Mouse (Mus musculus) cerebellum, postnatal 10 days (tissue): ENCODE data around the gene Xpnpep1.

Experiments
- DNase-seq, 2 experiments: peaks; one replicate each; pipeline ENCODE4 v3.0.0; 2021; ENCODE audit warnings: mixed read lengths in 2 of 2

The Xpnpep1 gene

DNA sequence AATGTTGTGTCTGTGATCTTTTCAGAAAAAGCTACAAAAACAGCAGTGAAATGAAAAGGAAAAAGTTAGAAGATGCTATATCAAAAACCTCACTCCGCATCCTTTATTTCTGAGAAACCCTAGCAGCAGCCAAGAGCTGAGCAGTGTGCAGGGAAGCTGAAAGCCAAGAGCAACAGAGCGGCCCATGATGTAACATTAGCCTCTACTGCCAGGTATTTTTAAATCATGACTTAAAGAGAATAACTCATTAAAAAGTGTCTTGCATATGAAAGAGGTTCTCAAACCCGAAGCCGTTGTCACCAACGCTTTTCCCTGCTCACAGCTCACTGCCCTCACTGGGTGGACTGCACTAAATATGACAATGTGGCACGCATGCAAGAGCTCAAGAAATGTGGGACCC, 9.7 kb downstream of the Xpnpep1 start:
- DNase-seq: no peak

DNA sequence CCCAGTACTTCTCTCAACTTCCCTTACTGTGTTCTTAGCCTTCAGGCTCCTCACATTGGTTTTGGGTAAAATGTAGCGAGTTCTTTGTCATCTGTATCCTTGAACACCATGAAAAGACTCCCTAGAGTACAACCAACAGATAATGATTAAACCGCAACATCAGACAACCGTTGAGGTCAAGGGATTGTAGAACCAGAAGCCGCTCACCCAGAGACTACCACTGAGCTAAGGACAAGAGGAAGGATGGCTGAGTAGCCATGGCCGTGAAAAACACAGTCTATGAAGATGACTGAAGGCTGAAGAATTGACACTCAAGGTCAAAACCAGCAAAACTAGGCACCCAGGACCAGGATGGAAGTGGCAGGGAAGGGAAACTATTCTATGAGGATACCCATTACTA, 10.3 kb downstream of the Xpnpep1 start:
- DNase-seq: no peak

DNA sequence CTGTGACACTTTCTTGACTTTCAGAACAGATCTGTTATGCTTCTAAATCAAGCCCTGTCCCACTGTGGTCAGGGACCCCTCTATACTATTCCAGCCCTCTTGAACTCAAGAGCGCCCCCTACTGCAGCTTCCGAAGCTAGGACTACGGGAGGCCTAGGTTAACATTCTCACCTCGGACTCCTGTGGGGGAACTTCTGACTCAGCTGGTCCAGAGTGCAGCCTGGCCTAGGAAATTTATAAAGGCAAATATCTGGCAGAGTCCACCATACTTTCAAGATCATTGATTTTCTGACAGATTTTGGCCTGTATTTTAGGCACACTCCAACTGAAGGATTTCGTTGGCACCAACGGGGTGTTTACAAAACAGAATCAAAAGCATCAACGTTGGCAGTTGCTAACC, 11.0 kb downstream of the Xpnpep1 start:
- peak in 1 of 2 experiments; percentile 14 for DNase-seq

DNA sequence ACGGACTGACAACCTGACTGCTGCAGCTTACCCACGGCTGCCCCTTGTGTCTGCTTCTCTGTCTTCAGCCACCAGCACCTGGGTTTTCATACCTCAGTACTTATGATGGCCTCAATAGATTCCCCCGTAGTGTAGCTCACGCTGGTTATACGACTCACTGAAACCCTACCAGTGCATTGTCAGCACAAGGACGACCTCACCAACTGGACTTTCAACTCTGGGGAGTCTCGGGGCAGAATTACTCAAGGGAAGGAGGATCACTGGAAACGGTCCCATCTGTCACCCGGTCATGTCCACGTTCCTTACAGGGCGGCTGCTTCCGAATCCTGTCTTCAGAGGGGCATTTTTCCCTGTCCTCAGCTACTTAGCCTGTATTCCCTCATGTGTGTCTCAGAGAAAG, 11.8 kb downstream of the Xpnpep1 start:
- no peak for DNase-seq

DNA sequence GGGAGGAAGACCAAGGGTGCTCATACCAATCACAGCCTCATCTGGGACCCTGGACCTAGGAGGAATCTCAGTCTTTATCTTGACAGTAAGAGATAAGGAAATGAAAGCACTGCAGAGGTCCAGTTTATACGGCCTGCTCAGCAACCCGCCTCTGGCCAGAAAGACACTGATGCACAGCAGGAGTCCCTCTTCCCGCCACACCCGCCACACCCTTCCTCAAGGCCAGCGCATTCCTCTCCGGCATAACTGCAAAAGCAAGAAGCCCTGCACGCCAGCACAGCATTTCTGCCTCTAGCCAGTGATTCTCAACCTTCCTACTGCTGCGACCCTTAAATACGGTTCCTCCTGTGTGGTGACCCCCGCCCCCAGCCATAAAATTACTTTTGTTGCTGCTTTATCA, 16.8 kb downstream of the Xpnpep1 start:
- DNase-seq: no peak

DNA sequence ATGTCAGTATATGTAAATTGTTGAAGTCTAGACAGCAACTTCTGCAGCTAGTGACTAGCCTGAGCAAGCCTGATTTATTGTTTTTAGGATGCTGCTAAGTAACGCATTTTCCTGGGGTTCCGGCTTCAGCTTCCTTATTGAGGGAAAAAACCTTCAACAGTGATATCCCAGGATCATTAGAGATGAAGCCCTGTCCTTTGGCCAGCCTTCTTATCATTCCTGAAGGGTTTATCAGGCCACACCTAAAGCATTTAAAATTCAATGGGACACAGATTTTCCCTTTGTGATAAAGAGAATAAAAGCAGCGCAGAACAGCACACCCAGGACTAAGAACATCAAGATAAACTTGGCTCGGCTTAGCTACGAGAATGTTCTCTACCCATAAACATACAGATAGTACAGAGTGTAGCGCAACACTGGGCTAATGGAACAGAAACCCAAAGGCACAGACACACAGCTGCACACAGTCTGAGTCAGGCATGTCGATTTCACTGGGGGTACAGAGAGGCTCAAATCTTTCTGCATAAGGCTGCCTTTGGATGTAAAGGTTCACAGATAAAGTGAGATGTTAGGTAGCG, 17.9 kb downstream of the Xpnpep1 start:
- DNase-seq: no peak

DNA sequence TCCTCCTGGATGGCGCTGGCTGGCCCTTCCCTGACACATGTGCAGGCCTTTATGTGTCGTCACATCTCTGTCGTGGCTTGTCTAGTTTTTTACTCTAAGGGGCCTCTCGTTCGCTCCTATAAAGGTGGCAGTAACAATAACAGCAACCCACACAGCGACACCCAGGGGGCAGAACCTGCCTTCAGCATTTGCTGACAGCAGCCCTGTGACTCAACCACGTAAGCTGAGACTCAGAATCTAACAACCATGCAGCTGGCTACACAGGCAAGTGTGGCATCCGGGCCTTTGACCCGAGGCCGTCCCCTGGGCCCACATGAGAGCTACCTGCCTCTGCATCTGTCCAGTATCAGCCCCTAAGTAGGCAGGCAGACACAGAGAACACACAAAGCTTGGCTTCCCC, 18.5 kb downstream of the Xpnpep1 start:
- DNase-seq: no peak

DNA sequence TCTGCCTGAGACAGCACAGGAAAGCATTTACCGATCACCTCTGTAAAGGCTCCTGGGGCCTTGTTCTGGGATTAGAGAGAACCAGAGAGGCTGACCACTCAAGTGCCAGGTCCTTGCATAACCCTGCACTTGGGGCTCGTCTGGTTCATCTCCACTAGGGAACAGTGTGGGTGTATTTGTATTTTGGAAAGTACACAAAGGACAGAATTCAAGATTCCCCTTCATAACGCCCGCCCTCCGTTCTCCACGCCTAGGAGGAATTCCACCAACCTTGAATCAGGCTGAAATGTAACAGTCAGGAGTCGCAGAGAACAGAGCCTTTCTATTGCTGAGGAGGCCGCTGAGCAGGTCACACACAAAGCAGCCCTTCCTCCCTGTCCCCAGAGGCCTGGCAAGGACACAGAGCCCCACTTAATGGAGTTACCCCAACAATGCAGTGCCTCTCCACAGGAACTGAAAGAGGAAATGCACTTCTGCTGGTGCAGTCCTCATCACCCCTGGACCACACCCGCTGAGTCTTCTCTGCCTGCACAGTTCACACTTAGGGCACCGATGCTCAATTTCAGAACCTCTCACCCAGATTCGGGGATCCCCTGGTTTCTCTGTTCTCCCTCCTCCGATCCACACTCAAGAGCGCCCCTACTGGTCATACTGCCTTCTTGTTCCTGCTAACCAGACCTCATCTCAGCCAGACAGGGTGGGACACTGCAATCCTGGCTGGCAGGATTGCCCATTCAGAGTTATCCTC, 20.1 kb downstream of the Xpnpep1 start:
- DNase-seq: peak; percentile 82 to 88

DNA sequence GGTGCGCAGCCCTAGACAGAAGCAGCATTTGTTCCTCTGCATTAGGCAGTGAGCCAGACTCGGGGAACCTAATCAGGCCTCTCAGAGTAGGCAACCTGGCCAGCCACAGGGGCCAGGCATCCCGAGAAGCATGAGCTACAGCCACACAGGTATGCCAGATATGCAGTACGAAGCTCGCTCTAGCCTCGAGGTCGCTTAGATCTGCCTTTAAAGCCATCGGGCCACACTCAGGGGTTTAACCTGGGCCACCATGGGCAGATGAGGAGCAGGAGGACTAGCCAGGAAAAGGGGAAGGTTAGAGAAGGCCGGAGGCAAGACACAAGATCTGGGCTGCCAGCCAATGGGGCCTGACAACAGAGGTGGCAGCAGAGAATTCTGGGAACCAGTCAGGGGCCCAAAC, 22.1 kb downstream of the Xpnpep1 start:
- DNase-seq: peak; percentile 73 to 80

DNA sequence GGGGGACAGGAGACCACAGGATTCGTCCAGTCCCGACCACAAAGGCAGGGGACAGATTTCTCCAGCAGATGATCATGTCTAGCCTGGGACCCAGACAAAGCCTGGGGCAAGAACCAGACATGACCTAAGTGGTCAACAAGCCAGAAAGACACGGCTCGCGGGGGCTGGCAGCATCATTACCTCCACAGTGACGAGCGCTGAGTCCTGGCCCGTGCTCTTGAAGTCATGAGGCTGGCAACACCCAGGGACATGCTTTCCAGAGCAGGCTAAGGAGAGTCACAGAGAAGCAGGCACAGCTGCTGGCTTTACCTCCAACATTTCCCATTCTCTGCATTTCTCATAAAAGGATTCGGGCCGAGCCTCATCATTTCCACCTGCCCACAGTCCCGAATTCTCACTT, 22.8 kb downstream of the Xpnpep1 start:
- peak; percentile 64 to 67 for DNase-seq

DNA sequence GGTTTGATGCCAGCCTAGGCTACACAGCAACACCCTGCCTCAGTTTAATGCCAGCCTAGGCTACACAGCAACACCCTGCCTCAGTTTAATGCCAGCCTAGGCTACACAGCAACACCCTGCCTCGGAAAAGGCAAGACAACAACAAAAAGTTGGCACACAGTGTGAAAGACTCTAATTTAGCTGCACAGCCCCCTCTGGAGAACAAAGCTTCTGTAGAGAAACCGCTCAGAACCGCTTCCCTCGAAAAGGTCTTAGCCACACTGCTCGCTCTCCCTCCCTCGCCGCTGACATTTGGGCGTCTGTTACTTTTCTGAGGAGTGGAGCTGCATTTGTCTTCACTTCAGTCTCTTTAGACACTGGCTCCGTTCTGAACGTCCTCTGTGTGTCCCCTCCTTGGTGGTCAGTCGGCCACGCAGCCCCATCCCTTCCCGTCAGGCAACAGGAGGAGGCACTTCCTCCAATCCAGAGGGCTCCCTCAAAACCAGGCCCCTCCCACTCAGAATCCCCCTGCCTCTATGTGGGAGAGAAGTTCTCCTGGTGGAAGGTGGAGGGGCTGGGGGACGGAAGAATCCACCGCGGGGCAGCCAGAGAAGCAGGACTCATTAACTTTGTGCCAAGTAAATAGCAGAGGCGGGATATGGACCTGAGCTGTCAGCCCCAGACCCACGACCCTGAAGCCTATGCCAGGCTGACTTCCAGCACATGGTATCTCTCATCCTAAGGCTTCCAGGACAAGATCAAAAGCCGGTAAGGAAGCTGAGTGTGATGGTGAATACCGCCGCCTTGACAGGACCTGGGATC, 24.9 kb downstream of the Xpnpep1 start:
- no peak for DNase-seq

DNA sequence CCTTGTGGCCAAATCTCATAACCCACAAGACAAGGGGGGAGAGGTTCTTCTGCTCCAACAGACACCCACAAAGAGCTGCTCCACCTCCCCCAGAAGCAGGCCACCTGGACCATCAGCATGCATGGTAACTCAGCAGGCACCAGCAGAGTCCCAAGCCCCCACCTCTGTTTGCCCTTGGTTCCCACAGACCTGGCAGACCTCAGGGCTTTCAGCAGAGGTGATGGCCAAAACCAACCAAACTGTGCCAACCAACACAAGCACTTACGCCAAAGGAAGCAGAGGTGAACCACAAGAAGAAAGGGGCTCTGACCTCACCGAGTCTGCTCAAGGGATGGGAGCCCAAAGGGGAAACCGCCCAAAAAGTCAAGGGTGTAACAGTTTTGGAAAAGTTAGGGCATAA, 26.3 kb downstream of the Xpnpep1 start:
- no peak for DNase-seq

DNA sequence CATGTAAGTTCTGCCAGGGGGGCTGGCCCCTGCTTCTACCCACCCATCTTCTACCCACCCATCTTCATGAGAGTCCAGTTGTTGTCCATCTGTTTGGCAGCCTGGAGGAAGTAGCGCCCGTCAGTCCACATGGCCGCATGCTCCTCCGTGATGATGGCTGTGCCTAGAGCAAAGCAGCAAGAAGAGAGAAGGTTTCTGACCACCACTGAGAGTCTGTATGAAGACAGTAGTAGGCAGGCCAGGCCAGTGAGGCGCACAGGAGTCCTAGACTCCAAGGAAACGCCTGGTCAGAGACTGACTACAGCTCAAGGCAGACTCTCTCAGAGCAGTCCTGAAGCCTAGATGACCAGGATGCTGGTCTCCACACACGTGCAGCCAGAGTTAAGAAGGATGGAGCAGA, 26.7 kb downstream of the Xpnpep1 start:
- no peak for DNase-seq

DNA sequence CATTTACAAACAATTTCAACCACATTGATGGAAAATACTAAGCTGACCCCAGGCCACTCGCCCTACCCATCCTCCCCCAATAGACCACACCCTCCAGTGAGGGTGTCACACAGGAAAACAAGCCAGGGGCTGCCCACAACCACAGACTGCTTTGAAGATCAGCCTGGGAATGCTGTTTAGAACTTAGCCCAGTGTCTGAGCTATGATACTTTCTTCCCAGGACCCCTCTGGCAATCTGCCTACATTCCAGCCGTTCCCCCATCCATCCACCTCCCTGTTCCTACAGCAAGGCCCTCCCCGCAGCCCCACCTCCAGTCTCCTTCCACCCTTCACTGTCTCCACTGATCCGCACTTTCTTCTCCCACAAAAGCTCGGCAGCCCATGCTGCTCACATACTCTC, 29.1 kb downstream of the Xpnpep1 start:
- no peak for DNase-seq

DNA sequence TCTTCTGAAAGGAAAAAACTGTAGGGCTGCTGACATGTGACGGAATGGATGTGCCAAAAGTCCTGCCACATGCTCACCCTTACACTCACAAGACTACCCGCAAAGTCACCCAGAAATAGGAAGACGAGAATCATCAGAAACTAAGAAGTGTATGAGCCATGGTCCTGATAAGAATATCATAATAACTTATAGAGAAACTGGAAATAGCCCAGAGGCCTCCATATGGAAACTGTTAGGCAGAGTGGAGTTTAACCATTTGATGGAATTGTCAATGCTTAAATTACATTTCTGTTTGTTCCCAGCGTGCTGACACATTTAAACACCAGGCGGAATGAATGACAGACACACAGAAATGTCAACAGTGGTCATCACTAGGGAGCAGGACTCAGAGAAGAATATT, 31.1 kb downstream of the Xpnpep1 start:
- no peak for DNase-seq

DNA sequence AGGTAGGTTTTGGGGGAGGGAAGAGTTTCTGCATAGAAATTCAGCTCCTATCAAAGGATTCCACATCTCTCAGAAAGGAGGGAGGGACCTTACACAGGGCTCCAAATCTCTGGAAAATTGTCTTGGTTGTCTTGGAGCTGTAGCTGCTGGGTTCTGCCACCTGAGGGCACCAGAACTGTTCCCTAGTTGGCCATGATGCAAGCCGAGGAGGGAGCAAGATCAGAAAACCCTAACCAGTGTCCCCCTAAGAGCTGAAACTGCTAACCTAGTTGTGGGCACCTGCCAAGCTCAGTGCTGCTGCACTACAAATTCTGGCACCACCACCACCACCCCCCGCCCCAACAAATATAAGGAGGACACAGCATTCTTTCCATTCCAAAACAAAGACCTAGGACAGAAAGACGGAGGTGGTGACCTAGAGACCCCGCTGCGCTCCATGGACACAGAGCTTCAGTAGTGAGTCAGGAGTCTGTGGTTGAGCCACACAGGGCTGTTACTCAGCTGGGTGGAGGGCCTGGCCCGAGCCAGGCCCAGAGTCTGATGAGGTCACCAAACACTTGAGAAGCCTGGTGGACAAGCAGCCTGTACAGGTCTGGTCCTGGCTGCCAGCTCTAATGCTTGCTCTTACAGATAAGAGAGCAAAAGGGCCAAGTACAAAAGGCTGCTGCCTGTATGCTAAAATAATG, 31.9 kb downstream of the Xpnpep1 start:
- DNase-seq: peak; percentile 83 to 84

DNA sequence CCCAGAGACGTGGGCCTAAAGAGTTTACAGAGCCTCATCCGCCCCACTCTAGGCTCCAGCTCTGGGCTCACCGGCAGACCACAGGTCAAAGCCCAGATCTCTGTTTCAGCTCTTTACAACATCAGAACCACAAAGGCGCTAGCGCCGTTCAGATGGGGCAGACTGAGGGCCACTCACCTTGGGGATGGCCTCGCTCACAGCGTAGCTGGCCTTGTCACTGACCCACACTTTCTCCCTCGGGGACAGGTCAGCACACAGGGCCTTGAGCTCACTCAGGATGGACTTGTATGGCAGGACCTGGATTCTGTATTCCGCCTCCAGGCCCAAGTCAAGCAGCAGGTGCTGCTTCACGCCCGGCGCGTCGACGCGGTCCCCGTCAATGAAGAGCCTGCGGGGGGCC, 34.0 kb downstream of the Xpnpep1 start:
- no peak for DNase-seq

DNA sequence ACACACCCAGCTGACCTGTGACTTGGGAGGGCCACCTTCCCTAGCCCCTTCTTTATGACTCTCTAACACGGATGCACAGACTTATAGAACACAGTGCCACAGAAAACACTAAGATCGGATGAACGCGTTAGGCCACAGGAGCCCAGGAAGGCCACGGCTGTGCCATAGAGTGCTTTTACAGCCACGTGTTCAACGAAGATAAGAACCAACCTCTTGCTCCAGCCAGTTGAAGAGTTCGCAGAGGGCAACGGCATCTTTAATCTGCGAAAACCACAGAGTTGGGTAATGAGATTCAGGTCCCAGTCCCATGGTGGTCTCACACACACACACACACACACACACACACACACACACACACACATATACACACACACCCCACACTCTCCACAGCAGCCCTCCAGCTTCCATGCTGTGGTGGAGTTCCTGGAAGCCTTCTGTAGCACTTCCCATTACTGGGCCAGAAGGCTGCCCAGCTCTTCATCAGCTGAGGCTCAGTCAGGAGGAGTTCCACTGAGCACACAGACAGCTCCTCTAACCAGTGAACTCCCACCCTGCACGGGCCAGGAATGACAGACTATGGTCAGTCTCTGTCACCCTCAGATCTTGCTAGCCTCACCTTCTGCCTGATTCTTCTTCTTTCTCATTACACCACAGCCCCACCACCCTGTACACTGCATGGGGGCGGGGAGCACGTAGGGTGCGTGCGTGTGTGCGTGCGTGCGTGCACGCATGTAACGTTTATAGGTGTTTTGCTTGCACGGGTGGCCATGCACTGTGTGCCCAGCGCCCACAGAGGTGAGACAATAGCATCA, 36.3 kb downstream of the Xpnpep1 start:
- no peak for DNase-seq

DNA sequence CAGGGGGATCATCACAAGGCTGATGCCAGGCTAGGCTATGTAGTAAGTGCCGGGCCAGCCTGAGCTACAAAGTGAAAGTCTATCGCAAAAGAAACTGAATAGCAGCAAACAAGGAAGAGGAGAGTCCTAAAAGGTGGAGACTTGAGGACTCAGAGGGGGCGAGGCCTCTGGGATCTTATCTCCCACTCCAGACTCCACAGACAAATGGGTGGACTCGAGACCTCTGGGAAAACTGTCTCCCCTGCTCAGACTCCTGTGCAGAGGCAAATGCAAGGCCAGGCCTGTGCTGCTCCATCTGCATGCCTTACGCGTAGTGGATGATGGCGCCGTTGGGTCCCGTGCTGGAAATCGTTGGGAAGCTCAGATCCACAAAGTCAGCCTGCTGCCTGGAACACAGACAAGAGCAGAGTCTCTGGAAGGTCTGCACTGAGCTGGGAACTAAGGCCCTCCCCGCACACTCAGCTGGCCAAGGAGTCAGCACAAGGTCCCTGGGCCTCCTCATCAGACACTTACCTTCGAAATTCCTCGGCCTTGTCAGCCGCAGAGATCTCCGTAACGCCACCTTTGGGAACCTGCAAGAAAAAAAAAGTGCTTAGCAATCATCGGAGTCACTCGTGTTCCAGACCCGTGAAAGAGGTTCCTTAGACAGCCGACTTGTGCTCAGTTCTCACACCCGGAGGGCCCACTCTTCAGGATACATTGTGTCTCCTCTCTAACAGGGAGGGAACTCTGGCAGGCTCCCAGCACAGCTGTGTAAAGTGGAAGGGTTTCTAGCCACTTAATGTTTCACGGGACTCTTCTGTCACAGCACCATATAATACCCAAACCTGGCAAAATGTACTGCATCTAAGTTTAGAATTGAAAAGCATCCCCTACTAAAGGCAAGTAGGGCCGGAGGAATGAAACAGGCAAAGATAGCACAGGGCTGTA, 37.6 kb downstream of the Xpnpep1 start:
- DNase-seq: no peak

DNA sequence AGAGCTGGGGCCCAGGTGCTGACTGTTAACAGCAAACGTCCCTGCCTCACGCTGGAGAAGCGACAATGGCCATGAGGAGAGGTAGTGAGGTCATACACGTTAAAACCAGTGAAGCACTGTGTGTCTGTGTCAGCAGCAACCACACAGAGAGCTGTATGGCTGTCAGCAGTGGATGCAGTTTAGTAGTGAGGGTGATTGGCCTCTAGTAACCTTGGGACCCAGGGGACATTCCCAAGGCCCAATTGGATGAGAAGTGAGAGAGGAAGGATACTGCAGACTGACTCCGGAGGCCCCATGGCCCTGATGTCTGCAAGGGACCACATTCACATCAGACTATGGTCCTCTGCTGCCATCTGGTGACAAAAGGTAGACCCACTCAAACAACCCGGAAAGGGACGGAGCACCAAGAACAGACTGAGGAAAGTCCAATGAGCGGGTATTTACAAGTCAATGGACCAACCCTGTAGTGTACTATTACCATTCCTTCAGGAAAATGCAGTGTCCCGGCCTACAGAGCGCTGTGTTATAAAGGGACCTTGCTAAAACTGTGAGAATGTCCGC, 47.1 kb downstream of the Xpnpep1 start:
- DNase-seq: peak; percentile 75 to 76

DNA sequence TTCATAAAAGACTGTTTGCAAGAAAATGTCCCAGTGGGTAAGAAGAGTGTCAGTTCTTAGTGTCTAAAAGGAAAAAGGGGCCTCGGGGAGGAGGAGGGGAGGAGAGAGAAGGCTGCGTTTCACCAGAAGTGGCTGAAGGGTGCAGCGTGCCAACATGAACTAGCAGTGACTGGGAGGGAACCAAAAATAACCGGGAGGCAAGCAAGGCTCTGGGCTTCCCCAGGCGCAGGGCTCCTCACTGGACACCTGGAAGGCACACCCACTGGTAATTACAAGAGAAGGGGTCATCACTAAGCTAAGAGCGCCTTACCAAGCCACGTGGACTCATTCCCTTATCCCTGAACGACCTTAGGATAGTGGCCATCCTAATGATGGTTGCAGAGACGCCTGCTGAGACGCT, 48.1 kb downstream of the Xpnpep1 start:
- no peak for DNase-seq
